Mouse (Mus musculus) liver, postnatal 0 days (tissue): ENCODE measurements around the gene Ndufaf2.

Experiments used
- CTCF ChIP-seq: sonication (generic); IDR thresholded peaks from 2 replicates; pipeline ENCODE4 v1.5.1; 2016; ENCODE audit warnings: antibody characterized with exemption, low read depth
- EP300 ChIP-seq: IDR thresholded peaks from 2 replicates; pipeline ENCODE4 v1.6.1; 2016; ENCODE audit warnings: antibody characterized with exemption, low read depth, mild to moderate bottlenecking

- no peak for TF ChIP-seq CTCF
- no peak for TF ChIP-seq EP300
These were observed 74.3 kb downstream of the Ndufaf2 start for GRCm38 (mm10) chr13:108084086-108084485.
